ENCODE assay signal across 8 mouse cellular contexts in genomic region chr15:98832161-98833058, GRCm38 (mm10). TPM values are rescaled to one million over a fixed set of nuclear protein-coding genes. Genes with fewer than 3 reads are reported as not detected.
DNase-seq lines count a peak whose midpoint lies in the region; ATAC-seq and TF ChIP-seq lines count a peak whose summit lies in the region.

No protein-coding gene starts in this region.

- H3K9me3 ChIP-seq in heart, embryonic 13.5 days: no peaks in the 10 kb centered on the region
- no peaks in the 10 kb centered on the region for H3K9me3 ChIP-seq in CH12.LX (replicated peaks; ENCODE audit: low read length)
- no peaks in the 10 kb centered on the region for H3K9me3 ChIP-seq in forebrain, embryonic 15.5 days
- H3K9me3 ChIP-seq in stomach, embryonic 14.5 days (ENCODE audit: control insufficient read depth, low read depth, low read length): no peaks in the 10 kb centered on the region

- WGBS in heart, embryonic 13.5 days: 47% methylated on average over 12 of the region's 12 CpGs
- WGBS in forebrain, embryonic 15.5 days: 64% methylated on average over 12 of the region's 12 CpGs
- 64% methylated on average over 12 of the region's 12 CpGs for WGBS in stomach, embryonic 14.5 days

- H3K79me2 ChIP-seq in CH12.LX (replicated peaks; ENCODE audit: control insufficient read depth, extremely low read depth, insufficient read depth, poor library complexity, severe bottlenecking): peaks cover 8% of the 10 kb centered on the region; the same call in 1 of the 2 replicates

- peak overlapping the region; percentile 75 for H3K4me2 ChIP-seq in heart, embryonic 13.5 days
- peak overlapping the region; percentile 96 for H3K4me2 ChIP-seq in CH12.LX (ENCODE audit: insufficient read depth, low read depth, poor library complexity, severe bottlenecking)
- H3K4me2 ChIP-seq in forebrain, embryonic 15.5 days (replicated peaks): no peak overlapping the region
- 0 out of 2 replicates have a peak overlapping the region, but pooled peaks have one; percentile 6 for H3K4me2 ChIP-seq in stomach, embryonic 14.5 days (replicated peaks; ENCODE audit: low read depth, low read length)

- H3K4me3 ChIP-seq in heart, embryonic 13.5 days: no peak overlapping the region
- peak overlapping the region in 1 of 3 experiments; percentile 20 for H3K4me3 ChIP-seq in CH12.LX (replicated peaks in 1 of 3; ENCODE audit: low read depth in 2 of 3, low read length in 2 of 3, poor library complexity in 1 of 3)
- no peak overlapping the region for H3K4me3 ChIP-seq in forebrain, embryonic 15.5 days
- no peak overlapping the region; the same call in 1 of the 2 replicates for H3K4me3 ChIP-seq in stomach, embryonic 14.5 days (ENCODE audit: low read depth, low read length)

- ATAC-seq in heart, embryonic 13.5 days (ENCODE audit: extremely low read depth, insufficient number of reproducible peaks, low FRiP score, low TSS enrichment): no peak
- ATAC-seq in forebrain, embryonic 15.5 days (replicated peaks): no peak
- no peak for ATAC-seq in stomach, embryonic 14.5 days (ENCODE audit: insufficient number of reproducible peaks, insufficient read depth, low FRiP score, low read depth)

- in situ Hi-C loops in CH12.LX (cut with MboI; ENCODE audit: low pct_ligation_motif_present, low pct_unique_long_range_greater_than_20kb, low sequenced_read_pairs): loop anchor here (5.0 kb wide), 1 partner anchor 35 kb away; no protein-coding TSS in a partner anchor

- no peaks in the 10 kb centered on the region for H3K27me3 ChIP-seq in heart, embryonic 13.5 days (replicated peaks)
- H3K27me3 ChIP-seq in CH12.LX (replicated peaks): no peaks in the 10 kb centered on the region
- H3K27me3 ChIP-seq in forebrain, embryonic 15.5 days: no peaks in the 10 kb centered on the region
- H3K27me3 ChIP-seq in stomach, embryonic 14.5 days (ENCODE audit: control insufficient read depth, insufficient read depth, low read length): no peaks in the 10 kb centered on the region

- dilution Hi-C loops in CH12.LX (cut with MboI; ENCODE audit: extremely low pct_ligation_motif_present, extremely low pct_unique_long_range_greater_than_20kb, low sequenced_read_pairs): no loop called here

- H3K36me3 ChIP-seq in heart, embryonic 13.5 days: peaks cover 57% of the 10 kb centered on the region
- H3K36me3 ChIP-seq in CH12.LX (replicated peaks in 1 of 2; ENCODE audit: control insufficient read depth in 1 of 2, insufficient read depth in 1 of 2, low read length in 1 of 2): peaks cover 45 to 63% of the 10 kb centered on the region in 2 experiments
- peaks cover 42% of the 10 kb centered on the region for H3K36me3 ChIP-seq in forebrain, embryonic 15.5 days
- H3K36me3 ChIP-seq in stomach, embryonic 14.5 days (ENCODE audit: control insufficient read depth, insufficient read depth, low read length): peaks cover 45% of the 10 kb centered on the region

- TF ChIP-seq POLR2A in CH12.LX (IDR thresholded peaks at IDR 0.05; ENCODE audit: low read depth, low read length): no peak

- TF ChIP-seq CTCF in CH12.LX (conservative IDR thresholded peaks at IDR 0.05 in 1 of 2, IDR thresholded peaks at IDR 0.05 in 1 of 2; ENCODE audit: low read depth in 2 of 2, low read length in 2 of 2): no peak

- no peak for TF ChIP-seq EP300 in CH12.LX (IDR thresholded peaks at IDR 0.05; ENCODE audit: low read length)

- H3K9ac ChIP-seq in heart, embryonic 13.5 days: peak overlapping the region; percentile 95
- peak overlapping the region; percentile 71; the same call in 1 of the 2 replicates for H3K9ac ChIP-seq in CH12.LX (ENCODE audit: insufficient read depth, low read depth)
- no peak overlapping the region for H3K9ac ChIP-seq in forebrain, embryonic 15.5 days (replicated peaks)
- no peak overlapping the region for H3K9ac ChIP-seq in stomach, embryonic 14.5 days (replicated peaks; ENCODE audit: low read depth, low read length)

- H3K4me1 ChIP-seq in heart, embryonic 13.5 days: peaks cover 59% of the 10 kb centered on the region
- H3K4me1 ChIP-seq in CH12.LX (ENCODE audit: control insufficient read depth in 1 of 2, insufficient read depth in 2 of 2): peaks cover 5 to 28% of the 10 kb centered on the region in 2 experiments; a peak in 3 of 4 replicates
- H3K4me1 ChIP-seq in forebrain, embryonic 15.5 days: peaks cover 16% of the 10 kb centered on the region
- H3K4me1 ChIP-seq in stomach, embryonic 14.5 days (ENCODE audit: control insufficient read depth, insufficient read depth, low read length): peaks cover 9% of the 10 kb centered on the region; the same call in 1 of the 2 replicates

- no peak for DNase-seq in heart, adult 9 months (ENCODE audit: low spot score in 2 of 2)
- peak; percentile 56 for DNase-seq in CH12.LX (ENCODE audit: extremely low read depth)
- DNase-seq in lung, postnatal 10 days: peak; percentile 42
- DNase-seq in left cerebral cortex, adult 8-10 months (ENCODE audit: low spot score in 2 of 2): no peak
- no peak for DNase-seq in adrenal gland, postnatal 10 days

- H3K27ac ChIP-seq in heart, embryonic 13.5 days (replicated peaks): peak overlapping the region; percentile 99
- peak overlapping the region; percentile 70 for H3K27ac ChIP-seq in CH12.LX (ENCODE audit: insufficient read depth, low read depth)
- H3K27ac ChIP-seq in forebrain, embryonic 15.5 days (replicated peaks): 0 out of 2 replicates have a peak overlapping the region, but pooled peaks have one; percentile 9
- H3K27ac ChIP-seq in stomach, embryonic 14.5 days (ENCODE audit: low read length): peak overlapping the region; percentile 92

- no peak for TF ChIP-seq RAD21 in CH12.LX (IDR thresholded peaks at IDR 0.05; ENCODE audit: low read depth, low read length)

TF ChIP-seq in CH12.LX, 34 proteins besides CTCF, POLR2A, EP300 and RAD21:
- TF ChIP-seq ZNF384 (IDR thresholded peaks at IDR 0.05; ENCODE audit: low read depth, low read length) (peak; percentile 87), TCF12 (IDR thresholded peaks at IDR 0.05; ENCODE audit: low read depth, low read length) (no peak)

RNA-seq across cellular contexts. Expression of gene Prkag1, which starts 1.1 kb away (rescaled TPM):
- polyA plus RNA-seq in heart, embryonic 13.5 days (2015; fragmentation: Nextera tagmentation; extraction: Ambion mirVana): 88.3 and 95.1 TPM in 2 replicates
- total RNA-seq in CH12.LX (2012; rRNA removed): 49.4 and 63.2 TPM in 2 replicates
- 87.5 and 89.4 TPM in 2 replicates for total RNA-seq in CH12.LX (2014; rRNA removed)
- 66.1 and 73.2 TPM in 2 replicates for polyA plus RNA-seq in CH12.LX (2012; ENCODE audit: insufficient read length, low read depth)
- 89.0 and 91.7 TPM in 2 replicates for polyA plus RNA-seq in forebrain, embryonic 15.5 days (2015; fragmentation: Nextera tagmentation; extraction: Ambion mirVana)
- polyA plus RNA-seq in stomach, embryonic 14.5 days (2014; fragmentation: Nextera tagmentation; extraction: Ambion mirVana): 76.3 and 80.0 TPM in 2 replicates
- total RNA-seq in left cerebral cortex, adult 8-10 months (2022): 10 to 100 TPM; 47.4 to 60.9 (median 53.2) TPM
- total RNA-seq in adrenal gland, postnatal 10 days (2021): 10 to 100 TPM; 65.7 to 71.5 TPM

RNA-seq across cellular contexts. Expression of gene Ddn, which starts 23.1 kb away (rescaled TPM):
- 0.09 and 0.16 TPM in 2 replicates for polyA plus RNA-seq in heart, embryonic 13.5 days (2015; fragmentation: Nextera tagmentation; extraction: Ambion mirVana)
- total RNA-seq in CH12.LX (2012; rRNA removed) (0.04 TPM in 1 of 2 replicates, not detected in the other), CH12.LX (2014; rRNA removed) (not detected in 2 replicates)
- polyA plus RNA-seq in CH12.LX (2012; ENCODE audit: insufficient read length, low read depth): 0.08 TPM in 1 of 2 replicates, not detected in the other
- 0.46 and 0.47 TPM in 2 replicates for polyA plus RNA-seq in forebrain, embryonic 15.5 days (2015; fragmentation: Nextera tagmentation; extraction: Ambion mirVana)
- not detected in 2 replicates for polyA plus RNA-seq in stomach, embryonic 14.5 days (2014; fragmentation: Nextera tagmentation; extraction: Ambion mirVana)
- total RNA-seq in left cerebral cortex, adult 8-10 months (2022): 100 to 1,000 TPM; 692 to 784 (median 734) TPM
- total RNA-seq in adrenal gland, postnatal 10 days (2021): under 1 TPM; 0.09 to 0.21 TPM

RNA-seq across cellular contexts. Expression of gene Kmt2d, which starts 38.6 kb away (rescaled TPM):
- polyA plus RNA-seq in heart, embryonic 13.5 days (2015; fragmentation: Nextera tagmentation; extraction: Ambion mirVana): 8.1 and 8.9 TPM in 2 replicates
- total RNA-seq in CH12.LX (2012; rRNA removed) (14.1 and 15.6 TPM in 2 replicates), CH12.LX (2014; rRNA removed) (4.3 and 4.8 TPM in 2 replicates)
- 22.7 TPM in 2 replicates for polyA plus RNA-seq in CH12.LX (2012; ENCODE audit: insufficient read length, low read depth)
- polyA plus RNA-seq in forebrain, embryonic 15.5 days (2015; fragmentation: Nextera tagmentation; extraction: Ambion mirVana): 13.9 and 14.3 TPM in 2 replicates
- 19.5 and 21.4 TPM in 2 replicates for polyA plus RNA-seq in stomach, embryonic 14.5 days (2014; fragmentation: Nextera tagmentation; extraction: Ambion mirVana)
- 10 to 100 TPM; 65.4 to 88.7 (median 76.5) TPM for total RNA-seq in left cerebral cortex, adult 8-10 months (2022)
- 10 to 100 TPM; 47.5 to 64.2 TPM for total RNA-seq in adrenal gland, postnatal 10 days (2021)

RNA-seq across cellular contexts. Expression of gene Wnt1, which starts 42.8 kb away (rescaled TPM):
- polyA plus RNA-seq in heart, embryonic 13.5 days (2015; fragmentation: Nextera tagmentation; extraction: Ambion mirVana): not detected in 2 replicates
- total RNA-seq in CH12.LX (2012; rRNA removed) (not detected in 2 replicates), CH12.LX (2014; rRNA removed) (not detected in 2 replicates)
- not detected in 2 replicates for polyA plus RNA-seq in CH12.LX (2012; ENCODE audit: insufficient read length, low read depth)
- 0.19 and 0.25 TPM in 2 replicates for polyA plus RNA-seq in forebrain, embryonic 15.5 days (2015; fragmentation: Nextera tagmentation; extraction: Ambion mirVana)
- polyA plus RNA-seq in stomach, embryonic 14.5 days (2014; fragmentation: Nextera tagmentation; extraction: Ambion mirVana): not detected in 2 replicates
- under 1 TPM in 1 of 4 experiments, not detected in 3; 0.26 TPM for total RNA-seq in left cerebral cortex, adult 8-10 months (2022)
- total RNA-seq in adrenal gland, postnatal 10 days (2021): under 1 TPM in 1 of 2 experiments, not detected in 1; 0.12 TPM

RNA-seq across cellular contexts. Expression of gene Wnt10b, which starts 54.5 kb away (rescaled TPM):
- 0.07 TPM in 1 of 2 replicates, not detected in the other for polyA plus RNA-seq in heart, embryonic 13.5 days (2015; fragmentation: Nextera tagmentation; extraction: Ambion mirVana)
- total RNA-seq in CH12.LX (2012; rRNA removed) (19.1 and 25.4 TPM in 2 replicates), CH12.LX (2014; rRNA removed) (61.6 and 64.4 TPM in 2 replicates)
- polyA plus RNA-seq in CH12.LX (2012; ENCODE audit: insufficient read length, low read depth): 56.2 and 58.0 TPM in 2 replicates
- not detected in 2 replicates for polyA plus RNA-seq in forebrain, embryonic 15.5 days (2015; fragmentation: Nextera tagmentation; extraction: Ambion mirVana)
- polyA plus RNA-seq in stomach, embryonic 14.5 days (2014; fragmentation: Nextera tagmentation; extraction: Ambion mirVana): not detected in 2 replicates
- total RNA-seq in left cerebral cortex, adult 8-10 months (2022): 1 to 10 TPM in 2 of 4 experiments, under 1 TPM in 2; 0.41 to 1.8 (median 1.1) TPM
- total RNA-seq in adrenal gland, postnatal 10 days (2021): 1 to 10 TPM in 1 of 2 experiments, under 1 TPM in 1; 0.96 to 1.1 TPM

Comparison
In these comparisons a context has a peak if more than half of its experiments do, and no peak if none do; other contexts are left out.
1. H3K27ac ChIP-seq: peak in every context shown above with its lines; median percentile 99 in heart, embryonic 13.5 days; 92 in stomach, embryonic 14.5 days; 70 in CH12.LX; 9 in forebrain, embryonic 15.5 days.
2. H3K9ac ChIP-seq: peak in heart, embryonic 13.5 days (single experiment) and CH12.LX (single experiment); none in forebrain, embryonic 15.5 days (single experiment) and stomach, embryonic 14.5 days (single experiment).
3. DNase-seq: peak in CH12.LX (single experiment) and lung, postnatal 10 days (single experiment); none in heart, adult 9 months (0 of 2), left cerebral cortex, adult 8-10 months (0 of 2) and adrenal gland, postnatal 10 days (single experiment).